Mouse (Mus musculus): ENCODE measurements around the gene Vstm4. TPM values are rescaled to one million over a fixed set of nuclear protein-coding genes. Genes with fewer than 3 reads are reported as not detected.

Gene Vstm4
- total RNA-seq, 2 experiments from 2014 or later: 3.9 to 4.5 TPM

GRCm38 (mm10) chr14:32858941-32859510 is 2.5 kb downstream of the Vstm4 start:
- no peak for DNase-seq (ENCODE audit: low spot score in 2 of 2)

GRCm38 (mm10) chr14:32859831-32860569 is 3.4 kb downstream of the Vstm4 start:
- no peak for DNase-seq (ENCODE audit: low spot score in 2 of 2)

- DNase-seq (ENCODE audit: low spot score in 2 of 2): no peak
Observed at GRCm38 (mm10) chr14:32861149-32861581, 4.6 kb downstream of the Vstm4 start.

- DNase-seq (ENCODE audit: low spot score in 2 of 2): no peak
Observed at GRCm38 (mm10) chr14:32861656-32862055, 5.1 kb downstream of the Vstm4 start.

- DNase-seq (ENCODE audit: low spot score in 2 of 2): no peak
Observed at GRCm38 (mm10) chr14:32865331-32865730, 8.8 kb downstream of the Vstm4 start.

GRCm38 (mm10) chr14:32871963-32872362 is 15.4 kb downstream of the Vstm4 start:
- DNase-seq (ENCODE audit: low spot score in 2 of 2): no peak

- no peak for DNase-seq (ENCODE audit: low spot score in 2 of 2)
Observed at GRCm38 (mm10) chr14:32877549-32877948, 21.0 kb downstream of the Vstm4 start.

- no peak for DNase-seq (ENCODE audit: low spot score in 2 of 2)
Observed at GRCm38 (mm10) chr14:32880332-32880731, 23.8 kb downstream of the Vstm4 start.

- DNase-seq (ENCODE audit: low spot score in 2 of 2): no peak
Observed at GRCm38 (mm10) chr14:32881693-32882092, 25.1 kb downstream of the Vstm4 start.

GRCm38 (mm10) chr14:32888876-32889674 is 32.5 kb downstream of the Vstm4 start:
- DNase-seq (ENCODE audit: low spot score in 2 of 2): peak in 1 of 2 experiments; percentile 19

- no peak for DNase-seq (ENCODE audit: low spot score in 2 of 2)
Observed at GRCm38 (mm10) chr14:32894341-32894853, 37.8 kb downstream of the Vstm4 start.

- no peak for DNase-seq (ENCODE audit: low spot score in 2 of 2)
Observed at GRCm38 (mm10) chr14:32894878-32895277, 38.3 kb downstream of the Vstm4 start.

GRCm38 (mm10) chr14:32896896-32897295 is 40.3 kb downstream of the Vstm4 start:
- DNase-seq (ENCODE audit: low spot score in 2 of 2): peak in 1 of 2 experiments; percentile 18

- DNase-seq (ENCODE audit: low spot score in 2 of 2): no peak
Observed at GRCm38 (mm10) chr14:32903203-32903602, 46.6 kb downstream of the Vstm4 start.

GRCm38 (mm10) chr14:32906545-32906944 is 50.0 kb downstream of the Vstm4 start:
- DNase-seq (ENCODE audit: low spot score in 2 of 2): no peak

GRCm38 (mm10) chr14:32909112-32909511 is 52.6 kb downstream of the Vstm4 start:
- peak; percentile 34 to 36 for DNase-seq (ENCODE audit: low spot score in 2 of 2)

GRCm38 (mm10) chr14:32911187-32911586 is 54.6 kb downstream of the Vstm4 start:
- DNase-seq (ENCODE audit: low spot score in 2 of 2): no peak

- no peak for DNase-seq (ENCODE audit: low spot score in 2 of 2)
Observed at GRCm38 (mm10) chr14:32915360-32915759, 58.8 kb downstream of the Vstm4 start.

GRCm38 (mm10) chr14:32917919-32918318 is 61.4 kb downstream of the Vstm4 start:
- DNase-seq (ENCODE audit: low spot score in 2 of 2): no peak

GRCm38 (mm10) chr14:32923871-32924270 is 67.3 kb downstream of the Vstm4 start:
- peak; percentile 32 to 59 for DNase-seq (ENCODE audit: low spot score in 2 of 2)

GRCm38 (mm10) chr14:32931709-32932108 is 75.2 kb downstream of the Vstm4 start:
- DNase-seq (ENCODE audit: low spot score in 2 of 2): no peak

GRCm38 (mm10) chr14:32932220-32932619 is 75.7 kb downstream of the Vstm4 start:
- peak in 1 of 2 experiments; percentile 18 for DNase-seq (ENCODE audit: low spot score in 2 of 2)
